Mouse (Mus musculus) thymus, adult 2 months (tissue): ENCODE measurements around the gene Ankrd44.

ENCODE experiments used
- CTCF ChIP-seq: fragments of 200-500 bp; IDR thresholded peaks from 2 replicates; pipeline ENCODE4 v1.5.1; 2012; ENCODE audit warnings: mild to moderate bottlenecking, control low read depth, low read length, moderate library complexity, borderline replicate concordance; ENCODE audit not compliant: control insufficient read depth, poor library complexity, insufficient read depth; ENCODE audit errors: extremely low read depth
- POLR2A ChIP-seq: fragments of 200-500 bp; IDR thresholded peaks from 2 replicates; pipeline ENCODE4 v1.6.1; 2012; ENCODE audit warnings: mild to moderate bottlenecking, low read length, control low read depth, moderate library complexity; ENCODE audit not compliant: control insufficient read depth, poor library complexity, insufficient read depth; ENCODE audit errors: extremely low read depth

DNA sequence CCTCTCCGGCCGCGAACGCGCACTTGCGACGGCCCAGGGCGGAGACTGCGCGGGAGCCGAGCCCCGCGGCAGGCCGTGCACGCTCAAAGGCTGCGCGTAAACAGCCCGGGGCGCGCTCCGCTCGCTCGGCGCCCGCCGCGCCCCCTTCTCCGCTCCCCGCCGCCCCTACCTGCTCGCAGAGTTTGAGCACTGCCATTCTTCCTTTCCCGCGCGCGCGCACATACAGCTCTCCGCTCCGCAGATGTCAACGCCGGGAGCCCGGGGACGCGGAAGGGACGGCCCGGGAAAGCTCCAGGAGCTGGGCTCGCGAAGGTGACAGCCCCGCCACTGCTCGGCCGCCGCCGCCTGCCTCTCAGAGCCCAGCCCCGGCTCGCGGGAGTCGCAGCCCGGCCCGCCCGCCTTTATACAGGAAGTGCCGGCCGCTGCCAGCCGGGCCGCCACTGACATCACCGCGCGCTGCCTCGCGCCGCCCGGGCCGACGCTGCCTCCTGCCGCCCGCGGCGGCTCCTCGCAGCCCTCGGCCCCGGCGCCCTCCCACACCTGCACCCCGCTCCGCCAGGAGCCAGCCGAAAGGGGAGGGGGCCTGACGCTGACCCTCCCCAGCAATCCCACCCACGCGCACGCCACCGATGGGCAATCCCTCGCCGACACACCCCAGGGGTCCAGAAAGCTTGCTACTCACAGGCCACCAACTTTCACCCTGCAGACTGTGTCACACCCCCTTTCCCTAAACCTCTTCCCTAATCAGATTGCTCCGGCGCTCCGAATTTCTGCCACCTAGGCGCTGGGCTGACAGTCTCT is at the start of gene Ankrd44:
- TF ChIP-seq POLR2A: peak; percentile 74; the same call in 1 of the 2 replicates
- peak; percentile 91 for TF ChIP-seq CTCF
